Mouse (Mus musculus) forelimb bud, embryonic 11.5 days (tissue): Measurements from ENCODE around the gene Fbxo33.

Source experiments
- DNase-seq: peaks from one replicate; pipeline ENCODE4 v3.0.0-alpha.2; 2012; ENCODE audit warnings: low read depth, low spot score

Gene Fbxo33

DNA sequence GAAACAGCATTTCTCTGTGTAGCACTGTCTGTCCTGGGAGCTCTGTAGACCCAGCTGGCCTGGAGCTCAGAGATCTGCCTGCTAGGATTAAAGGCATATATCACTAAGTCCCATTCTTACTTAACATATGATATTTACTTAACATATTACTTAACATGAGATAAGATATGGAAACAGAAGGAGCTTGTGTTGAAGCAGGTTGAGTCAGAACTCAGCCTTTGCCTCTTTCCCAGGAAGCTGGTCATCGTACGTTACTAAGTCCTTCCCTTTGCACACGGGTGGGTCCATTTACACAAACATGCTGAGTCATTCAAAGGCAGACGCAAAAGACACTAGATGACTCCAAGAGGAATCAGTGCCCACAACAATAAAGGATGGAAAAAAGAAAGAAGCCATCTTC is 20.8 kb downstream of the Fbxo33 start:
- DNase-seq: no peak

DNA sequence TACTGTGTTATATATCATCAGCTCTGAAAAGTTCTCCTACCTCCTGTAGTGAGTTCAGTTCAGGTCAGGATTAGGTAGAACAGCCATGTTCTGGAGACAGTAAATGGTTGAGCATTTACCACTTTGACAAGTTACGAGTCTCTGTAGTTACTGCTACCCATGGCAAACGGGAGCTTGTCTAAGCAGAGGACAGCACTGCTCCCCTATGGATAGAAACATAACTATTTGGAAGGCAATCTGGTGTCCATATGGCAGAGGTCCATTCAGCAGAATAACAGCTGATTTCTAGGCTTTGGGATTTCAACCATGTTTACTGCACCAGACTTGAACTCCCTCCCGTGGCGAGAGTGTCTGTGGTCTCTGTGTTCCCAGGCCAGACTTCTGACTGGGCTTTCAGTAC is 23.6 kb downstream of the Fbxo33 start:
- DNase-seq: no peak

DNA sequence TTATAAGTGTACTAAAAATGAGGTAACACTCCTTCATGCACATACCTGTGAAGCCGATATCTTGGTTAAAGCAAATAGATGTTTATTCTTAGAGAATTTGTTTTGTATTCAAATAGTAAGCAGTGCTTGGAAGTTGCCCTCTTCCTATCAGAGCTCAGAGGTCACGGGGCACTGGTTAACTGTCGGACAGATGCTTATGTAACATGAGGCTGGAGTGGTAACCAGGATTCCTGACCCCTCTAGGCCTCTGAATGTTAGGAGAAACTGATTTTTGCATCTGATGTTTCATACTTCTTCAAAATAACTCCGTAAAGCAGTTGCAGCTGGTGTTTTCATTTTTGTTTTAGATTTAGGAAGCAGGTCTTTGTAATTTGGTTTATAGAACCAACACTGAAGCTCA is 24.5 kb downstream of the Fbxo33 start:
- no peak for DNase-seq

DNA sequence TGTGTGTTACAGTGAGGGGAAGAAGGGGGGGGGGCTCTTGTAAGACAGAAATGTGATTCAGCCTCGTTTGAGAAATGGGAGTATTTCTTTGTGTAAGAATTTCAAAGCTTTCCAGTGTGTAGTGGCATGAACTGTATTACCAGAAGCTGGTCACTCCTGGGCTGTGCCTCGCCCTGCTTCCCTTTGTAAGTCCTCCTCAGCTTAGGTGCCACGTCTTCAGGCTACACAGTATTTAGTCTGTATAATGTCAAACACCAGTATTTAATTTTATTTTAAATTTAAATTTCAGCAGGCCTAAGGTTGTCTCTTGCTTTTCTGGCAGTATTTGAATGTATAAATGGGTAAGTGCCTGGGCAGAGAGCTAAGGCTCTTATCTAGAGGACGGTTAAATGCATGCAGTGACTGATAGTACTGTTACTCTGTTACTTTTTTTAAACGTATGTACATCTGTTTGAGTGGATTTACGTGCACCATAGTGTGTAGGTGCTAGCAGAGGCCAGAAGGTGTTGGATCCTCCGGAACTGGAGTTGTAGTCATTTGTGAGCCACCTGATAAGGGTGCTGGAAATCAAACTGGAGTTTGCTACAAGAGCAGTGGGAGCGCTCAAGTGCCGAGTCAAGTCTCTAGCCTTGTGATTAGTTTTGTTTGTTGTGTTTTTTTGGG is 25.1 kb downstream of the Fbxo33 start:
- DNase-seq: no peak

DNA sequence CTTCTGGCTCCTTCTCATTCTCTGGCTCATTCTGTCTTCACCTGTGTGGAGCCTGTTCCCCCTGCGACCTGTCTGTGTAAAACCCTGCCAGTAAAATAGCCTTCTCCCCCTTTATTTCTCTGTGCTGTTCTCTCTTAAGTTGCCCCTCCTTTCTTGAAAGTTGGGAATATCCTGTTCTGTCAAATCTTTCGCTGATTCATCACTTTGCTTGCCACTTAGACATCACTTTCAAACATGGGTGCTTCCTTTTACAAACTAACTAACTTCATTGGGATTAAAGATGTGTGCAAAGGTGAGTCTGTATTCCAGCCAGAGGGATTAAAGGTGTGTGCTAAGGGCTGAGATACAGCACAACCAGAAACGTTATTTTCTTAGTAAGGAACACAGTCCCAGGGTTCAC is 25.9 kb downstream of the Fbxo33 start:
- no peak for DNase-seq

DNA sequence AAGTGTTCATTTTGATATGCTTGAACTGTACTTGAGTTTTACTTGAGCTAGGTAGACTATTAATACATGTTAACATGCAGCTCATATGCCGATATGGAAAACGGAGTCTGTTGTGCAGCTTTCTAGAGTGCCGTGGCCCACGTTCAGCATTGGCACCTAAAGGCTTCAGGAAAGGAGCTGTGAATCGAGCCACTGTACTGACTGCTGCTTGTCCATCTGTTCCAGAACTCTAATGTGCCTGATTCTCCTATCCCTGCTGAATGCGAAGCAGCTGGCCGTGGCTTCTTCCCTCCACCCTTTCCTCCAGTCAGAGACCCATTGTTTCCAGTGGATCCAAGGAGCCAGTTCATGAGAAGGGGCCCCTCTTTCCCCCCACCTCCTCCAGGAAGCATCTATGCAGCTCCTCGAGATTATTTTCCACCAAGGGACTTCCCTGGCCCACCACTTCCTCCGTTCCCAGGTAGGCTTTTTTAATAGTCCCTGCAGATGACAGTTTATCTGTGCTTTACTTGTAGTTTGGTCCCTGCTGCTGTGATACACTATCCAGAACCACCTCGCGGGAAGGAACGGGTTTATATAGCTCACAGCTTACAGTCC is 31.3 kb downstream of the Fbxo33 start:
- DNase-seq: no peak

DNA sequence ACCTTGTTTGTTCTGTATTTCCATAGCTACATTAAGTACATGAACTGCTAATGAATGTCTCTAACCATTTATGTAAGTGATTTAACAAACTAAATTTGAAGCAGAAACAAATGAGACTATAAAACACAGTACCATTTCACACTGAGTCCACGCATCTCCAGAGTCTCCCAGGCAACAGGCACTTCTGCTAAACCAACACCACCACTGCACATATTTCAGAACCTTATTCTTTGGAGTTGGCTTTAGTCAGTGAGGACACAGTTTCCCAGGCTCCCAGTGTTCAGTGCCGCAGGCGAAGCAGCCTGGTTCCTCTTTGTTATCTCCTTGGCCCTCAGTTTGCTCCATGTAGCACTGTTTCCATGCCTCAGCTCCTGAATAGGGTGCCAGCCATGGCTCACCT is 41.7 kb downstream of the Fbxo33 start:
- no peak for DNase-seq

DNA sequence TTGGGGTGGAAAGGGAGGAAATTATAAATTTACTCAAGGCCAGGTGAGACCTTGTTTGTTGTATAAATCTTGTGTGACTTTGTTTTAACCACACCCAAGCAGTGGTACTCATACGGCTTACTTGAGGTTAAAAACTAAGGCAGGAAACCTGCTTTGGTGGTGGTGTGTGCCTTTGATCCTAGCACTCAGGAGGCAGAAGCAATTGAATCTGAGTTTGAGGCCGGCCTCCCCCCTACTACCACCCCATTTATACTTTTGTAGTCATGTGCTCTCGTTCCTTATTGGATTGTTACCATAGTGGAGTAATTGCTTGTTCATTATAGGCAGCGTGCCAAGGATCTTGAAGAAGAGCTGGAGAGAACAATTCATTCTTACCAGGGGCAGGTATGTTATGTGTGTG is 49.6 kb downstream of the Fbxo33 start:
- DNase-seq: no peak

DNA sequence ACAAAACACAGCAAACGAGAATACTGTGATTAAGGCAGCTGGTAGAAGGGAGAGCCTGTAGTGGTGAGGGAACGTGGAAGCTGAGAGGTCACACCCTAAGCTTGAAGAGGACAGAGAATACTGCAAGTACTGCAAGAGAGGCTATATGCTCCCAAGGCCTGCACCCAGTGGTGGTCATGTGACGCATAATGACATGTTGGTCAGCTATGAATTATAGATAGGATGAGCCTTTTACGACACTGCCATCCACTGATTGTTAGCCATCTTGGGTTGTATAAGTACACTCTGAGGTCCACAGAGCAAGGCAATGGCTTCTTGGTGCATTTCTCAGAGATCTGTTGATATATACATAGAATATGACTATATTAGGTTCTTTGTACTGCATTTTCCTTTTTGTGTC is 53.0 kb downstream of the Fbxo33 start:
- no peak for DNase-seq

DNA sequence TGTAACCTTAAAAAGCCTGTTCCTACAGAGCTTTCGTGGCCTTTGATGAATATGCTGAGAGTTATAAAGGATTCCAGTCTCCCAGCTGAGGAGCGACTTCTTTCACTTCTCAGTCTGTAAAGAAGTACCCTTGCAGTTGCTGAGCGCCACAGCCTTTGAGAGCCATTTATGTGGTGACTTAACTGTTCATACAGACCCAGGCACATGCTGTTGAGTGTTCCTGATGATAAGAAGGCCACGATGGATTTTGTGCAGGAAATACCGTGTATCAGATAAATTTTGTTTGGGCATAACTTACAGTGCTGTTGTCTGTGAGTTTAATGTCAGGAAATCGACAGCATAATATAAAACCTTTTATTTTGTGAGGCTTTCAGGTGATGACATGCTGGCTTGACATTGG is 55.0 kb downstream of the Fbxo33 start:
- no peak for DNase-seq

DNA sequence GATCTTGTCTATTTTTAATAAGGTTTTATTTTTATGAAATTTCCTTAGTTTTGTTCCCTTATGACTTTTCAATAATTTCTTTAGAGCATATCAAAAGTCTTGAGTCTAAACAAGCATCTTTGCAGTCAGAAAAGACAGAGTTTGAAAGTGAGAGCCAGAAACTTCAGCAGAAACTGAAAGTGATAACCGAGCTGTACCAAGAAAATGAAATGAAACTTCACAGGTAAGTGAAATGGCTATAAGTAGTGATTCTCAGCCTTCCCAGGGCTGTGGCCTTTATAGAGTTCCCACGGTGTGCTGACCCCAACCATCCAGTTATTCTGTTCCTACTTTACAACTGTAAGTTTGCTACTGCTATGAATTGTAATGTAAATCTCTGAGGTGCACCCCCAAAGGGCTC is 56.7 kb downstream of the Fbxo33 start:
- DNase-seq: no peak

DNA sequence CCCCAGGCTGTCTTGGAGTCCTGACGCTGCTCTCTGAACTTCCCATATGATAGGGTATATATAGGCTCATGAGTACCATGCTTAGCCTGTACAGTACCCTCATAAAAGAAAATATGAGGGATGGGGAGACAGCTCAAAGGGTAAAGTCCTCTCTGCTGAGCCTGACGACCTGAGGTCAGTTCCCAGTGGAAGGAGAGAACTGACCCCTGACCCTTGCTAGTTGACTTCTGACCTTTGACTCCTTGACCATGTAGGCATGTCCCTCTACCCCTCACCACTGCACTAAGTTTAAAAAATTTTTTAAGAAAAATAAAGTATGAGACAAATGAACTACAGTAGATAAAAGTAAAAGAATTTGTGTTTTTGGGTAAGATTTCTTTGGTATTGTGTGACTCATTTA is 58.4 kb downstream of the Fbxo33 start:
- no peak for DNase-seq
